Mouse (Mus musculus) common myeloid progenitor, adult 5-6 weeks (primary cell): ENCODE measurements around the gene Piga. TPM values are rescaled to one million over a fixed set of nuclear protein-coding genes. Genes with fewer than 3 reads are reported as not detected.

Experiments
- ATAC-seq: replicated peaks from 2 replicates; pipeline ENCODE4 v1.8.0; 2016; ENCODE audit warnings: low read depth, mild to moderate bottlenecking, moderate TSS enrichment, inconsistent platforms; ENCODE audit not compliant: poor library complexity, severe bottlenecking
- total RNA-seq: library from RNA; stranded (forward); fragments of 200-1000, 187-1606 nt; gene quantifications from 2 replicates; pipeline ENCODE4 v1.2.3, GENCODE M21; 2017

Piga gene
- total RNA-seq, 1 experiment from 2014 or later = 19.1 TPM

DNA sequence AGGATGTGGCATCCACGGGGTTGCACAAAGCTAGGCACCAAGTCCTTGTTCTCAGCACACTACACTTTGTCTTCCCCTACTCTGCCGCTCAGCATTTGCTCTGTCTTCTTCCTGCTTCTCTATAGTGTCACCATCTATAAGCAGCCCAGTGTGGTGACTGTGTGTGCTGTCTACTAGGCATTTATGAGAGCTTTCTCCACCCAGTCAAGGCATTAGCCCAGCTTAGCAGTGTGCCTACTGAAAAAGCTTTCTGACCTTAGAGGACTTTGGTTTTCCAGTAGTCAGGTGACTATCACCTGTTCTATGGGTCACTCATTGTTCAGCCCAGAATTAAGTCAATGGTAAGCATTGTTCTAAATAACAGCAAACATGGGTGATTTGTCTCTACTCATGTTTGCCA is 11.5 kb downstream of the Piga start:
- ATAC-seq = no peak

DNA sequence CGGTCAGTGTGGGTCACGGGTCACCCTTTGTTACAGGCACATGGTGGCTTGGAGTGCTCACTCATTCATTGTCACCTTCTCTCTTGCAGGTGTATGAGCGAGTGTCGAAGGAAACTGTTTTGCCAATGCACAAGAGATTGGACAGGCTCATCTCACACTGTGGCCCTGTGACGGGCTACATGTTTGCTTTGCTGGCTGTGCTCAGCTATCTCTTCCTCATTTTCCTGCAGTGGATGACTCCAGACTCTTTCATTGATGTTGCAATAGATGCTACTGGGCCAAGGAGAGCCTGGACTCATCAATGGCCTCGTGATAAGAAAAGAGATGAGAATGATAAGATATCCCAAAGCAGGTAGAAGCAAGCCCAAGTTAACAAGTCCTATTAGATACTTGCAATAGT is 12.0 kb downstream of the Piga start:
- no peak for ATAC-seq

- ATAC-seq = peak; percentile 93
These were observed 13.1 kb downstream of the Piga start for GRCm38 (mm10) chrX:164432682-164433081.

DNA sequence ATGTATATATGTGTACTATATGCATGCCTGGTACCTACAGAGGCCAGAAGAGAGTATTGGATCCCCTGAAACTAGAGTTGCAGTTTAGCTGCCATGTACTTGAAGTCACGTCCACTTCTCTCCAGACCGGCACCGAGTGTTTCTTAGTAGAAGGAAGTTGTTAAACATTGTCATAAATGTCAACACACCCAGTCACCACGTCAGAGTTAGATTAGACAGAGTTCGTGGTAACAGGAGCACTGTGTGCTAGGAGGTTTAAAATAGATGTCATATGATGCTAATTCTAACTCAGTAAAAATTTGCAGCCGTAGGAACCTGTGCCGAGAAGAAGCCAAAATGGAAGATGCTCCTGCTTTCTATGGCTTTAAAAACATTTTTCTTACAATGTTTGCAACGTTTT is 17.1 kb downstream of the Piga start, which contains the start of gene Asb11:
Gene Asb11, plus strand, starts transcription at position 286 of the 400 bp plus-strand sequence.
- no peak for ATAC-seq

DNA sequence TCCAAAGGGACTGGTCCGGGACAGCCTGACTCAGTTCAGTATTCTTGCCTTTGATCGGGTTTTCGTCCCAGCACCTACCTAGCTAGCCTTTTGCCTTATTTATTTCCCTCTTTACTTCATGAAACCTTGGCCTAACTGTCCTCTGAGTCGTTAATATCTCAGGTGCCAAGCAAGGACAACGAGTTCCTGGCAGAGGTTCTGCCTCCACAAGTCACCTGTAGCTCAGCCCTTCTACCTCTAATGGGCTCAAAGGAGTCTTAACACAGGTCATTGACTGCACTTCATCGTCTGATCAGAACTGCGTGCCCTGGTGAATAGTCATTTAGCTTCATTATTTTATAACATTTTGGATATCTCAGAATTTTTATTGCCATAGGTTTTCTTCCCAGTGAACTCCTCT is 19.9 kb downstream of the Piga start:
- ATAC-seq = no peak

- no peak for ATAC-seq
These were observed 20.6 kb downstream of the Piga start for GRCm38 (mm10) chrX:164440140-164440539.

DNA sequence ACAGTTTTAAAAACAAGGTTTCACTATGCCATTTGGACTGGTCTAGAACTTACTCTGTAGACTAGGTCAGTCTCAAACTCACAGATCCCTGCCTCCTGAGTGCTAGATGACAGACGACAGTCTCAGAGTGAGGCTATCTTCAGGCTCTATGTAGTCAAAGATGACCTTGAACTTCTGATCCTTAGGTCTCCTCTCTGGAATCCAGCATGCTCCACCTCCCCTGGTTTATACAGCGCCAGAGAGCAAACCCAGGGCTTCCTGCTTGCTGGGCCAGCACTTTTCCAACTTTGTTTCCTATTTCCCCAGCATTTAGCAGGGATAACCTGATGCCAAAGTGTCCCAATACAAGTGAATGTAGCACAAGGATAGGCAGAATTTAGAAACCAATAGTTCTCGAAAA is 21.1 kb downstream of the Piga start:
- ATAC-seq = no peak

- no peak for ATAC-seq
These were observed 21.7 kb downstream of the Piga start for GRCm38 (mm10) chrX:164441306-164441705.

DNA sequence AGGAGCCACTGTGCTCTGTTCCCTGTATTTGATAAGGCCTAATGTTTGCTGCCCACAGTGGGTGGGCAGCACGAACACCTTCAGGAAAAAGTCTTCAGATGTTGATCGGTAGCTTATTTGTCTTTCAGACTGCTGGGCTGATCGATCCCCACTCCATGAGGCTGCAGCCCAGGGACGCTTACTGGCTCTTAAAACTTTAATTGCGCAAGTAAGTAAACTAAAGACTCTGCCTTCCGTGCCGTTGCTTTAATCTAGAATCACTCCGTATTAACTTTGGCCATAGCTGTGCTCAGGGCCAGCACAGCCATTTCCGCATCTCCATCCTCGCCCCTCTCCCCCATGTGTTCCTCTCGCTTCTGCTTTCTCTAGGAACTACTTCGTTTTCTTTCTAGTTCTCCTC is 26.0 kb downstream of the Piga start:
- ATAC-seq = no peak

DNA sequence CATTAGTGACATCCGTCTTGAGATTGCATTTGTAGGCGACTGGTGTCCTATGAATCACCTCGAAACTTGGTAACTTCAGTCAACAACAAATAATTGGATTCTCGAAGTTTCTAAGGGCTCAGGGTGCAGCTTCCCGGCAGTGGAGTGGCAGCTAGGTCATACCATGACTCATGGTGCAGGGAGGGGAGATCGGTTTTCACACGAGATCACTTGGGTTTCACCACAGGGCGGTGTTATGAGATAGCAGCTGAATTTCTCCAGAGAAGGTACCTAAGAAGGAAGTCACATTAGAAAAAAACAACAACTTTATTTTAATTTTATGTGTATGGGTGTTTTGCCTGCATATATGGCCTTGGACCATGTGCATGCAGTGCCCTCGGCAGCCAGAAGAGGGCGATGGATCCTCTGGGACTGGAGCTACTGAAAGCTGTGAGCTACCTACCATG is 26.5 kb downstream of the Piga start:
- ATAC-seq = peak; percentile 43

GRCm38 (mm10) chrX:164446835-164447681 is 27.5 kb downstream of the Piga start:
- ATAC-seq = no peak

GRCm38 (mm10) chrX:164447682-164448071 is 28.1 kb downstream of the Piga start:
- ATAC-seq = peak; percentile 71

DNA sequence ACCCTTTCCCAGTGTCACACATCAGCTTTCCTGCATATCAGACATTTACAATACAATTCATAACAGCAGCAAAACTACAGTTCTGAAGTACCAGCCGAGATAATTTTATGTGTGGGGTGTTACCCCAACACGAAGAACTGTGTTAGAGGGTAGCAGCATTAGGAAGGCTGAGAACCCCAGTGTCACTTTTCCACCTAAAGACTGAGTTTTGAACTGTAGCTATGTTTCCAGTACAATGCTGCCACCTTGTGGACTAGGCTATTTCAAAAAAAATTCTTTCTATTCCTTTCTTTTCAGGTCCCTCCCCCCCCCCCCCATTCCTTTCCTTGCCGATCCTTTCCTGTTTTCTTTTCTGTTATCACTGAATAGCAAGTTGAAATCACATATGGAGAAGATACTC is 29.6 kb downstream of the Piga start:
- ATAC-seq = peak; percentile 79

GRCm38 (mm10) chrX:164459205-164459878 is 39.8 kb downstream of the Piga start:
- no peak; the same call in 1 of the 2 replicates for ATAC-seq

Other genes with a start within 250 kb of the Piga start
- 1.4 and 1.9 TPM in 2 replicates for gene Bmx, start 161.6 kb upstream of the Piga start, total RNA-seq
- gene Pir, start 150.4 kb upstream of the Piga start, total RNA-seq = 1.2 TPM in 1 of 2 replicates, not detected in the other
- gene Vegfd, start 46.4 kb upstream of the Piga start, total RNA-seq = 0.29 TPM in 1 of 2 replicates, not detected in the other
- not detected in 2 replicates for gene Asb11, start 17.2 kb downstream of the Piga start, total RNA-seq
- gene Asb9, start 86.5 kb downstream of the Piga start, total RNA-seq = not detected in 2 replicates